Mouse (Mus musculus) CH12.LX (cell line): ENCODE measurements around the gene Nags. TPM values are rescaled to one million over a fixed set of nuclear protein-coding genes. Genes with fewer than 3 reads are reported as not detected.

Source experiments
- DNase-seq: peaks from one replicate; pipeline ENCODE4 v3.0.0-alpha.2; 2013; ENCODE audit errors: extremely low read depth
- H3K27ac ChIP-seq: 2 replicates; pipeline ENCODE4 v1.5.1; 2012; ENCODE audit warnings: low read depth, mild to moderate bottlenecking, control low read depth, moderate library complexity; ENCODE audit not compliant: insufficient read depth
- H3K27me3 ChIP-seq: replicated peaks from 2 replicates; pipeline ENCODE3; 2012; ENCODE audit warnings: inconsistent platforms
- H3K36me3 ChIP-seq, 2 experiments: replicated peaks in 1 of 2; 2 replicates each; pipeline versions ENCODE3 to v1.6.1; 2012; ENCODE audit warnings: inconsistent platforms in 1 of 2, low read length in 1 of 2, mild to moderate bottlenecking in 1 of 2, mixed read lengths in 1 of 2, moderate library complexity in 1 of 2; ENCODE audit not compliant: control insufficient read depth in 1 of 2, insufficient read depth in 1 of 2
- H3K4me1 ChIP-seq, 2 experiments: 2 replicates each; pipeline ENCODE4 v1.6.1; 2012; ENCODE audit warnings: inconsistent platforms in 1 of 2, moderate library complexity in 1 of 2; ENCODE audit not compliant: insufficient read depth in 2 of 2, control insufficient read depth in 1 of 2
- H3K4me2 ChIP-seq: 2 replicates; pipeline ENCODE4 v1.6.1; 2012; ENCODE audit warnings: low read depth, mild to moderate bottlenecking, control low read depth; ENCODE audit not compliant: poor library complexity, insufficient read depth, severe bottlenecking
- H3K4me3 ChIP-seq, 3 experiments: fragments of 150-350 bp in 1 of 3; sonication (generic) in 1 of 3; replicated peaks in 1 of 3; 2 replicates each; pipeline versions ENCODE3 to v1.5.1; 2011 to 2012; ENCODE audit warnings: low read depth in 2 of 3, low read length in 2 of 3, mild to moderate bottlenecking in 2 of 3, moderate library complexity in 2 of 3, control low read depth in 1 of 3, improper control_type of control experiment in 1 of 3, inconsistent platforms in 1 of 3, mixed read lengths in 1 of 3; ENCODE audit not compliant: poor library complexity in 1 of 3
- H3K79me2 ChIP-seq: replicated peaks from 2 replicates; pipeline ENCODE4 v1.6.1; 2012; ENCODE audit warnings: mild to moderate bottlenecking, moderate library complexity; ENCODE audit not compliant: control insufficient read depth, poor library complexity, insufficient read depth, severe bottlenecking; ENCODE audit errors: extremely low read depth
- H3K9ac ChIP-seq: 2 replicates; pipeline ENCODE4 v1.6.1; 2012; ENCODE audit warnings: low read depth, mild to moderate bottlenecking, control low read depth, moderate library complexity; ENCODE audit not compliant: insufficient read depth
- H3K9me3 ChIP-seq: replicated peaks from 2 replicates; pipeline ENCODE3; 2012; ENCODE audit warnings: low read length, inconsistent platforms, mixed read lengths
- CHD2 ChIP-seq: IDR thresholded peaks from 2 replicates; pipeline ENCODE4 v1.6.1; 2011; ENCODE audit warnings: low read length, improper control_type of control experiment
- E2F4 ChIP-seq: IDR thresholded peaks from 2 replicates; pipeline ENCODE4 v1.6.1; 2011; ENCODE audit warnings: low read depth, low read length, improper control_type of control experiment; ENCODE audit not compliant: insufficient replicate concordance
- ETS1 ChIP-seq: conservative IDR thresholded peaks from 2 replicates; pipeline ENCODE4 v1.6.1; 2012; ENCODE audit warnings: low read depth, mild to moderate bottlenecking, inconsistent platforms, low read length, improper control_type of control experiment, moderate library complexity
- GABPA ChIP-seq: IDR thresholded peaks from 2 replicates; pipeline ENCODE4 v1.6.1; 2012; ENCODE audit warnings: low read depth, low read length, improper control_type of control experiment, inconsistent platforms; ENCODE audit not compliant: insufficient replicate concordance
- IRF4 ChIP-seq: IDR thresholded peaks from 2 replicates; pipeline ENCODE4 v1.6.1; 2014; ENCODE audit warnings: low read depth, mild to moderate bottlenecking, inconsistent platforms, low read length, improper control_type of control experiment
- JUN ChIP-seq: IDR thresholded peaks from 2 replicates; pipeline ENCODE4 v1.6.1; 2011; ENCODE audit warnings: low read depth, mild to moderate bottlenecking, low read length, improper control_type of control experiment, moderate library complexity; ENCODE audit not compliant: insufficient read depth
- JUND ChIP-seq: conservative IDR thresholded peaks from 2 replicates; pipeline ENCODE4 v1.6.1; 2011; ENCODE audit warnings: low read depth, low read length, improper control_type of control experiment
- KAT2A ChIP-seq: IDR thresholded peaks from 2 replicates; pipeline ENCODE4 v1.6.1; 2012; ENCODE audit warnings: low read length, improper control_type of control experiment, inconsistent platforms; ENCODE audit not compliant: insufficient replicate concordance
- MAFK ChIP-seq: IDR thresholded peaks from 2 replicates; pipeline ENCODE4 v1.6.1; 2011; ENCODE audit warnings: low read length, improper control_type of control experiment; ENCODE audit not compliant: insufficient replicate concordance
- MAZ ChIP-seq: IDR thresholded peaks from 2 replicates; pipeline ENCODE4 v1.6.1; 2012; ENCODE audit warnings: low read depth, mild to moderate bottlenecking, inconsistent platforms, low read length, improper control_type of control experiment, moderate library complexity
- MEF2A ChIP-seq: IDR thresholded peaks from 2 replicates; pipeline ENCODE4 v1.6.1; 2014; ENCODE audit warnings: low read depth, mild to moderate bottlenecking, inconsistent platforms, low read length, improper control_type of control experiment, borderline replicate concordance
- NELFE ChIP-seq: IDR thresholded peaks from 2 replicates; pipeline ENCODE4 v1.6.1; 2011; ENCODE audit warnings: low read depth, low read length, improper control_type of control experiment
- NRF1 ChIP-seq: IDR thresholded peaks from 2 replicates; pipeline ENCODE4 v1.6.1; 2014; ENCODE audit warnings: low read depth, mild to moderate bottlenecking, inconsistent platforms, low read length, improper control_type of control experiment, moderate library complexity
- PAX5 ChIP-seq: IDR thresholded peaks from 2 replicates; pipeline ENCODE4 v1.6.1; 2012; ENCODE audit warnings: low read length, inconsistent platforms, mixed read lengths
- TBP ChIP-seq: conservative IDR thresholded peaks from 2 replicates; pipeline ENCODE4 v1.6.1; 2011; ENCODE audit warnings: low read depth, low read length, improper control_type of control experiment
- TCF12 ChIP-seq: IDR thresholded peaks from 2 replicates; pipeline ENCODE4 v1.6.1; 2014; ENCODE audit warnings: low read depth, mild to moderate bottlenecking, inconsistent platforms, low read length, improper control_type of control experiment
- UBTF ChIP-seq: IDR thresholded peaks from 2 replicates; pipeline ENCODE4 v1.6.1; 2012; ENCODE audit warnings: low read depth, mild to moderate bottlenecking, inconsistent platforms, low read length, improper control_type of control experiment, moderate library complexity
- USF1 ChIP-seq: IDR thresholded peaks from 2 replicates; pipeline ENCODE4 v1.6.1; 2014; ENCODE audit warnings: low read depth, mild to moderate bottlenecking, inconsistent platforms, low read length, improper control_type of control experiment
- ZMIZ1 ChIP-seq: IDR thresholded peaks from 2 replicates; pipeline ENCODE4 v1.6.1; 2012; ENCODE audit warnings: low read depth, mild to moderate bottlenecking, inconsistent platforms, low read length, improper control_type of control experiment
- dilution Hi-C: fragments of 300-500 bp; cut with MboI; formaldehyde crosslinking; loops from 2 replicates; pipeline ENCODE4 v1.14.3; 2020; ENCODE audit warnings: low sequenced_read_pairs; ENCODE audit not compliant: extremely low pct_unique_long_range_greater_than_20kb, extremely low pct_ligation_motif_present
- in situ Hi-C: fragments of 300-500 bp; cut with MboI; formaldehyde crosslinking; loops from 3 replicates; pipeline ENCODE4 v1.14.3; 2019; ENCODE audit warnings: low sequenced_read_pairs, low pct_ligation_motif_present, low pct_unique_long_range_greater_than_20kb, mixed read lengths
- polyA plus RNA-seq: library from polyadenylated mRNA; unstranded; fragments of >175 nt; gene quantifications from 2 replicates; pipeline ENCODE4 v1.2.1, GENCODE M21; 2012; ENCODE audit warnings: low read depth; ENCODE audit not compliant: insufficient read length
- total RNA-seq, 2 experiments: library from RNA; depleted of rRNA; stranded (reverse); fragments of 300-350 nt in 1 of 2; fragments of >200 nt in 1 of 2; gene quantifications; 2 replicates each; pipeline ENCODE4 v1.2.3; 2012 to 2014

Nags gene
- total and polyA plus RNA-seq, 3 experiments = not detected

DNA sequence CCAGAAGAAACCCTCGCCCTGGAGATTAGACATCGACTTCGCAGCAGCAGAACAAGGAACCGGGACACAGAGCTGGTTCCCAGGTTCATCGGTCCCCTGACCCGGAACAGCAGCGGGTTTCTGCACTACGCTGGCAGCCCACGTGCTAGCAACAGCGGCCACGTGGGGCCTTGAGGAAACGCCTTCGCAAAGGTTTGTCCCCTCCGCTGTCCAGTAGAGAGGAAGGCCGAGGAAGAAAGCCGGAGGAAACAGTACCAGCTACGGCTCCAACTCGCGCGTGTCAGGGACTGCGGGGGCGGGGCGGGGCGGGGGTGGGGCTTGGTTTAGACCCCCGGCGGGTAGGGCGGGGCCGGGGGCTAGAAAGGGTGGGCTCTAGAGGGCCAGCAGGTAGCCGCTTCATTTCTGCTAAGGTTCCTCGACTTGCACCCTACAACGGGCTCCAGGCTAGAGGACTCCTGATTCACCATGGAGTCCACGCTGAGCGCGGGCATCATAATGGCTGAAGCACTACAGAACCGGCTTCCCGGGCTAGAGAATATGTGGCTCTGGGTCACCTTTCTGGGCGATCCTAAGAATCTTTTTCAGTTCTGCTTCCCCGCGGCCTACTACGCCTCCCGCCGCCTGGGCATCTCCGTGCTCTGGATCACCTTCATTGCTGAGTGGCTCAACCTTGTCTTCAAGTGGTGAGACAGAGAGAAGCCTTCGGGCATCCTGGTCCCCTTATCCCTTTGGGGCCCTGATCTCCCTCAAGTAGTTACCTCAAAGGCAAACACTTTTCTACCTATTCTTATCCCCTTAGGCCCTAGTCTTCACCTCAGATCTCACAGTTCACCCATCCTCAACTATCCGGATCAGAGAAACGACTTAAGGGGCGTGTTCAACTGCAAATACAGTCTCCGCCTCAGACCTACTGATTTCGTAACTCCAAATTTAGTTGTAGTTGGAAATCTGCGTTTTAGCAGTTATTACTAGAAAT lies 44.4 kb downstream of the Nags start, which contains the start of gene G6pc3 (continued):
- TF ChIP-seq GABPA = no peak; the same call in 1 of the 2 replicates

DNA sequence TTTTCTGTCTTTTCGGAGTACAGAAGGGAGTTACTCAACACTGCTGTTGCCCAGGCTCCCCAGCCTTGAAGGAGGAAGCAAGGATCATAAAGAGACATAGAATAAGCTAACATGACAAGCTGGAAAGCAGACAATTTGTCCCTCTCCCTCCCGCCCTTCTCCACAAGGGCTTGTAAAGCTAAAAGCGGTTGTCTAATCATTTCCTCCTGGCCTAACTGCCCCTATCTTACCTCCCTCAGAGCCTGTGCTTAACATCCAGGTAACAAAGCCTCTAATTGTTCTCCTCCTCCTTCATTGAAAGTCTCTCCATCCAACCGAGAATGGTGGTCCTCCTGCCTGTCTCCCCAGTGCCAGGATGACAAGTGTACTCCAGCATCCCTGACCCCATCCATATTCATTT lies 45.5 kb downstream of the Nags start:
- H3K4me2 ChIP-seq = peak overlapping the region; percentile 92
- peaks cover 36 to 46% of the 10 kb centered on the region in 2 experiments for H3K36me3 ChIP-seq
- H3K27me3 ChIP-seq = no peaks in the 10 kb centered on the region
- H3K27ac ChIP-seq = no peak overlapping the region
- H3K9ac ChIP-seq = peak overlapping the region; percentile 94
- 0 out of 2 replicates have a peak, but pooled peaks cover 6% of the 10 kb centered on the region for H3K79me2 ChIP-seq
- no peak for DNase-seq
- TF ChIP-seq KAT2A (no peak), TCF12 (no peak), UBTF (no peak), ETS1 (no peak), IRF4 (no peak), MAFK (no peak), MAZ (no peak), JUN (no peak), NELFE (no peak), JUND (no peak), ZMIZ1 (no peak), MEF2A (no peak), PAX5 (no peak), CHD2 (no peak), E2F4 (no peak), NRF1 (no peak), TBP (no peak), USF1 (no peak)
- H3K9me3 ChIP-seq = no peaks in the 10 kb centered on the region
- dilution Hi-C loops = no loop called here
- peaks cover 4 to 33% of the 10 kb centered on the region in 2 experiments for H3K4me1 ChIP-seq
- H3K4me3 ChIP-seq = peak overlapping the region in 2 of 3 experiments; percentile 60 to 79
- in situ Hi-C loops = loop anchor here (5.0 kb wide), 1 partner anchor 36 kb away; no protein-coding TSS in a partner anchor
